Mouse (Mus musculus) midbrain, postnatal 0 days (tissue): ENCODE measurements around the gene Mest. TPM values are rescaled to one million over a fixed set of nuclear protein-coding genes. Genes with fewer than 3 reads are reported as not detected.

Source experiments
- ATAC-seq: fragments of 200-750 bp; cut with Nextera tagmentation; 2 replicates; pipeline ENCODE4 v1.8.0; 2017; ENCODE audit warnings: moderate number of reproducible peaks, mild to moderate bottlenecking, moderate TSS enrichment, moderate library complexity; ENCODE audit not compliant: low FRiP score
- DNase-seq: peaks from one replicate; pipeline ENCODE4 v3.0.0-alpha.2; 2015; ENCODE audit warnings: low spot score
- H3K27ac ChIP-seq: fragments of 300-500 bp; sonication (generic); 2 replicates; pipeline ENCODE4 v1.5.1; 2014; ENCODE audit warnings: low read depth, mild to moderate bottlenecking, low read length, mixed read lengths
- H3K27me3 ChIP-seq: fragments of 300-500 bp; sonication (generic); 2 replicates; pipeline ENCODE4 v1.6.1; 2014; ENCODE audit warnings: low read length, control low read depth, mixed read lengths; ENCODE audit not compliant: insufficient read depth
- H3K36me3 ChIP-seq: fragments of 300-500 bp; sonication (generic); 2 replicates; pipeline ENCODE4 v1.6.1; 2014; ENCODE audit warnings: low read length, control low read depth, mixed read lengths; ENCODE audit not compliant: insufficient read depth
- H3K4me1 ChIP-seq: fragments of 300-500 bp; sonication (generic); 2 replicates; pipeline ENCODE4 v1.6.1; 2014; ENCODE audit warnings: mild to moderate bottlenecking, control low read depth, antibody characterized with exemption, low read length, mixed read lengths; ENCODE audit not compliant: insufficient read depth
- H3K4me2 ChIP-seq: fragments of 300-500 bp; sonication (generic); 2 replicates; pipeline ENCODE4 v1.6.1; 2014; ENCODE audit warnings: low read depth, mild to moderate bottlenecking, low read length, mixed read lengths; ENCODE audit not compliant: poor library complexity, severe bottlenecking
- H3K4me3 ChIP-seq: fragments of 300-500 bp; sonication (generic); 2 replicates; pipeline ENCODE4 v1.5.1; 2014; ENCODE audit warnings: low read depth, mild to moderate bottlenecking, low read length, moderate library complexity
- H3K9ac ChIP-seq: fragments of 300-500 bp; sonication (generic); replicated peaks from 2 replicates; pipeline ENCODE4 v1.6.1; 2014; ENCODE audit warnings: mild to moderate bottlenecking, low read length, moderate library complexity, mixed read lengths; ENCODE audit not compliant: poor library complexity, severe bottlenecking
- H3K9me3 ChIP-seq: fragments of 300-500 bp; sonication (generic); 2 replicates; pipeline ENCODE4 v1.6.1; 2016; ENCODE audit warnings: low read length, control low read depth
- CTCF ChIP-seq: IDR thresholded peaks from 2 replicates; pipeline ENCODE4 v1.5.1; 2016; ENCODE audit warnings: antibody characterized with exemption, mild to moderate bottlenecking
- WGBS: fragments of 180-500 bp; shearing (Covaris S2); extraction: QIAGEN DNeasy Blood & Tissue Kit; methylation state at CpG from one replicate; pipeline ENCODE4 v1.1.7; 2014; 5-methylcytosine and 5-hydroxymethylcytosine counted together
- polyA plus RNA-seq: library from polyadenylated mRNA; unstranded; fragments of >200 nt; fragmentation: Nextera tagmentation; extraction: Ambion mirVana; gene quantifications from 2 replicates; pipeline ENCODE4 v1.2.1, GENCODE M21; 2015
- total RNA-seq: library from RNA; depleted of rRNA; stranded (reverse); fragments of >200 nt; gene quantifications from 2 replicates; pipeline ENCODE4 v1.2.3, GENCODE M21; 2014

The Mest gene
- total and polyA plus RNA-seq, 2 experiments from 2014 or later, result 165 to 323 TPM

DNA sequence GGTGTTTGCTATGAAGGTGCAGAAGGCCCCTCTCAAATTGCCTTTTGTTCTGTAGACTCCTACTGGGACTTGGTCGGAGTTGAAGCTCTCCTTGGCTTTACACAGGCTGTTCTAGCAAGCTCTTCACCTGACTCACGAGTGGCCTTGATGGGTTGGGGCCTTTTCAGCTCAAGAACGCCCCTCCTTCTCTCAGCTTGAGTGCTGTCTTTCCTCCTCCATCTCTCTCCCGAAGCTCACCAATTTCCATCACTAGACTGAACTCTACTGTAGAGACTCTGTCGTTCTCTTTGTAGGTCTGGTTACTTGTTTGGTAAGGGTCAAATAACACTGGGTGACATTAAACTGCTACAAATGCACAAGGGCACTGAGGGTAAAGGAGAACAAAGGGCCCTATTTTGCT, 30.5 kb upstream of the Mest start:
- Histone ChIP-seq H3K27ac (peak overlapping the region; percentile 91), H3K9ac (peak overlapping the region; percentile 67), H3K9me3 (no peaks in the 10 kb centered on the region), H3K4me1 (no peaks in the 10 kb centered on the region), H3K4me3 (peak overlapping the region; percentile 56), H3K4me2 (peak overlapping the region; percentile 85), H3K27me3 (no peaks in the 10 kb centered on the region), H3K36me3 (no peaks in the 10 kb centered on the region)
- ATAC-seq, result no peak
- no peak for TF ChIP-seq CTCF
- WGBS, result 78% methylated on average over 5 of the region's 5 CpGs
- no peak for DNase-seq

DNA sequence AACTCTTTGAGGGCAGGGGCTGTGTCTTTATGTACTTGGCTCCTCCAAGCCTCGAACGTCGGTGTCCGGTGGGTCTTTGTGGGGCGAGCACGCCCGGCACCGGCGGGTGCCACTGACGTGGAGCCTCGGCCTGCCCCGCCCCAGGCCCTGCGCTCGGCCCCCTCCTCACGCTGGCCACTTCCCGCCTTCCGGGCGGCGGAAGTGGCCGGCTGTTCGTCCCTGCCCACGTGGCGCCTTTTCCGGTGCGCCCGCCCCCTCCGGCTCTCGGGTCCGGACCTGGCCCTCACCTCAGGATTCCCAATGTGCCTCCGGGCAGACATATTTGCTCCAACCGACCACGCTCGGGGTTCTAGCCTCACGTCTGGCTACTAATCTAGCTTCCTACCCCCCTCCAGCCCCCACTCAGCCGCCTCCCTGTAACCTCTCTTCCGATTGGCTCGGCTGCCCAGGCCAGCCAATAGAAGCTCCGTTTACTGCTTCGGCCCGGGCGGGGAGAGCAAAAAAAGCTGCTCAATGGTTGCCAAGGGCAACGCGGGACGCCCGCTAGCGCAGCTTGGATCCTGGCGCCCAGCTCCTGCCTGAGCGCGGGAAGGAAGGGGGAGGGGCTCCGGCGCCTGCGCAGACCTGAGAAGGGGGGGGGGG, 29.9 kb upstream of the Mest start, which contains the start of gene Cep41:
Cep41 (minus strand) TSS at position 400 of the 642 bp plus-strand sequence.
- Histone ChIP-seq H3K4me1 (no peaks in the 10 kb centered on the region), H3K9ac (peak within 1 kb of the TSS; percentile 67), H3K4me3 (peak within 1 kb of the TSS; percentile 56), H3K4me2 (peak within 1 kb of the TSS; percentile 85), H3K27ac (peak within 1 kb of the TSS; percentile 91), H3K9me3 (no peaks in the 10 kb centered on the region), H3K27me3 (no peaks in the 10 kb centered on the region), H3K36me3 (no peaks in the 10 kb centered on the region)
- TF ChIP-seq CTCF, result no peak
- WGBS, result under 1% methylated on average over 50 of the region's 52 CpGs
- ATAC-seq (peak; percentile 99), DNase-seq (peak; percentile 99)

DNA sequence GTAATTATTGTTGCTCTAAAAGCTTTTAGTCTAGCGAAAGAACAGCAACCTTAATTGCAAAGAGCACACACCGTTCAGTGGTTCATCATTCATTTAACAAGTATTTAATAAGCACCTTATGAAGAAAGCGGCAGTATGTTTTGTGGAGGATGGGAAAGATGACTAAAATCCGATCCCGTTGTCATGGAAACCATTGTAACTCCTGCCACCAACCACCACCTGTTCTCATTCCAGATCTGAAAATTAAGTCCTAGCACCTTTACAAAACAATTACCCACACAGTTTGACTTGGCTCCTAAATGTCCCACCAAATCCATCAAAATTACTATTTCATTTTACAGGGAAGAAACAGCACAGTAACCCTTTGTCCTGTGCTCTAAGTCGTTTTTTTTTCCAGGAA, 29.1 kb upstream of the Mest start:
- Histone ChIP-seq H3K27me3 (no peaks in the 10 kb centered on the region), H3K9me3 (no peaks in the 10 kb centered on the region), H3K4me2 (peak overlapping the region; percentile 85), H3K4me3 (peak overlapping the region; percentile 56), H3K9ac (no peak overlapping the region), H3K4me1 (no peaks in the 10 kb centered on the region), H3K36me3 (no peaks in the 10 kb centered on the region), H3K27ac (peak overlapping the region; percentile 91)
- 12% methylated on average over 6 of the region's 6 CpGs for WGBS
- ATAC-seq (peak; percentile 32; the same call in 1 of the 2 replicates), DNase-seq (peak; percentile 86)
- TF ChIP-seq CTCF, result no peak

DNA sequence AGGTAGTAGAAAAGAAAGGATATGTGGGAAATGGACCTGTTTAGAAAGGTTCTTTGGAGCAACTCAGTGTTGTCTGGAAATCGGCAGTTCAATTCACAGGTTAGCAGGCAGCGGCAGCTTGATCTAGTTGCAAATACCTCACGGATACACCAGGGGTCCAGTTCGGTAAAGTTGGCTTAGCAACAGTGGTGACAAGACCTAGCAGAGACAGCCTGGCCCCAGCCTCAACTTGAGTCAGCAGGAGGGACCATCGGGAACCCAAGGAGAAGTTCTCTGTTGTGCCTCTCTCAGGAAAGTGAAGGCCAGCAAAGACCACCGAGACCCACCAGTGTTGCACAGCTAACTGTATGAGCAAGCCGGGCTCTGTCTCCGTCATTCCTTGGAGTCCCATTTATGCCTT, 28.2 kb upstream of the Mest start:
- no peak for ATAC-seq
- no peak for TF ChIP-seq CTCF
- H3K27me3 ChIP-seq, result no peaks in the 10 kb centered on the region
- WGBS, result 90% methylated on average over 8 of the region's 8 CpGs
- H3K4me3 ChIP-seq, result no peak overlapping the region
- H3K9ac ChIP-seq, result no peak overlapping the region
- H3K27ac ChIP-seq, result no peak overlapping the region
- no peaks in the 10 kb centered on the region for H3K4me1 ChIP-seq
- H3K9me3 ChIP-seq, result no peaks in the 10 kb centered on the region
- no peaks in the 10 kb centered on the region for H3K36me3 ChIP-seq
- no peak overlapping the region for H3K4me2 ChIP-seq
- DNase-seq, result no peak

DNA sequence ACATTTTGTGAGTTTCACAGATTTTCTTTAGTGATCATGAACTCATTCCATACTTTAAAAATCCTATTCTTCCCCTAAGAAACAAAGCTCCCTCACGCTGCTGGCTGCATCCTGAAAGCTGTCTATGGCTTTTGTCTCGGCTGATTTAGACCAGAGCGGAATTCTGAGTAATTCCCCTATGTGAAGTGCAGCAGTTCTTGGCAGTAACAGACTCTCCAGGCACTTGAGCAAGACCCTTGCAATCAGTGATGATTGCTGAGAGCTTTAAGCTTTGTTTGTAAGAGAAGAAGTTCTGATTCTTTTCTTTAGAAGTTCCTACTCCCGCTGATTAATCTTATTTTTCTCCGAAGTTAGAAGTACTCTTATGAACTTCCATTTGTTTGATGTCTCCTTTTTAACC, 25.9 kb upstream of the Mest start:
- Histone ChIP-seq H3K27ac (no peak overlapping the region), H3K4me3 (no peak overlapping the region), H3K36me3 (no peaks in the 10 kb centered on the region), H3K9ac (no peak overlapping the region), H3K9me3 (no peaks in the 10 kb centered on the region), H3K27me3 (no peaks in the 10 kb centered on the region), H3K4me2 (no peak overlapping the region), H3K4me1 (no peaks in the 10 kb centered on the region)
- WGBS, result 26% methylated on average over 5 of the region's 5 CpGs
- DNase-seq (no peak), ATAC-seq (no peak)
- no peak for TF ChIP-seq CTCF

DNA sequence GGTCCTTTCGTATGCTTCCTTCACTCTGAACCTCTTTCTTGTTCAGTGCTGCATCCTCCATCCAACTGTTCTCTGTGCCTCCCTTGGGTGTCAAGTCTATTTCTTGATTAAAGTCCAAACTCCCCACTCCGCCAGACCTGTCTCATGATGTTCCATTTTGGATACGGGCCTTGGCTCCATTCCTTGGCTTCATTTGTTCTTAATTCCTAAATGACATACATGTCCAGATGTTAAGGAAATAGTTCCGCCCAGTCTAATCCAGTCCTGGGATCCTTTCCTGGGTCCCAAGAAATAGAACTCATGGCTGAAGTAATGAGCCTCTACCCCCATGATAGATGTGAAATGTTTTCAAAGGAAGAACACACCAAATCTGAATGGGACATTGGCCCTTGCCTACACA, 25.3 kb upstream of the Mest start:
- H3K36me3 ChIP-seq, result no peaks in the 10 kb centered on the region
- no peak overlapping the region for H3K9ac ChIP-seq
- H3K9me3 ChIP-seq, result no peaks in the 10 kb centered on the region
- 91% methylated on average over 4 of the region's 4 CpGs for WGBS
- no peak overlapping the region for H3K27ac ChIP-seq
- H3K4me3 ChIP-seq, result no peak overlapping the region
- no peak overlapping the region for H3K4me2 ChIP-seq
- H3K4me1 ChIP-seq, result no peaks in the 10 kb centered on the region
- TF ChIP-seq CTCF, result no peak
- ATAC-seq (no peak), DNase-seq (no peak)
- H3K27me3 ChIP-seq, result no peaks in the 10 kb centered on the region
